Mouse (Mus musculus) kidney, embryonic 16.5 days (tissue): Measurements from ENCODE around the gene Oaf. TPM values are rescaled to one million over a fixed set of nuclear protein-coding genes. Genes with fewer than 3 reads are reported as not detected.

Experiments used
- ATAC-seq: fragments of 200-750 bp; cut with Nextera tagmentation; 2 replicates; pipeline ENCODE4 v1.8.0; 2017; ENCODE audit warnings: moderate TSS enrichment; ENCODE audit not compliant: low FRiP score, low TSS enrichment
- H3K27ac ChIP-seq: fragments of 300-500 bp; sonication (generic); 2 replicates; pipeline ENCODE4 v1.5.1; 2014; ENCODE audit warnings: low read length
- H3K27me3 ChIP-seq: fragments of 300-500 bp; sonication (generic); 2 replicates; pipeline ENCODE4 v1.6.1; 2014; ENCODE audit warnings: low read length, control low read depth, mixed read lengths; ENCODE audit not compliant: insufficient read depth
- H3K36me3 ChIP-seq: fragments of 300-500 bp; sonication (generic); 2 replicates; pipeline ENCODE4 v1.6.1; 2014; ENCODE audit warnings: low read length, control low read depth, mixed read lengths; ENCODE audit not compliant: insufficient read depth
- H3K4me1 ChIP-seq: fragments of 300-500 bp; sonication (generic); 2 replicates; pipeline ENCODE4 v1.6.1; 2014; ENCODE audit warnings: low read length, control low read depth, mixed read lengths; ENCODE audit not compliant: insufficient read depth
- H3K4me2 ChIP-seq: fragments of 300-500 bp; sonication (generic); replicated peaks from 2 replicates; pipeline ENCODE4 v1.6.1; 2014; ENCODE audit warnings: low read depth, low read length
- H3K4me3 ChIP-seq: fragments of 300-500 bp; sonication (generic); 2 replicates; pipeline ENCODE4 v1.5.1; 2014; ENCODE audit warnings: mild to moderate bottlenecking, low read length
- H3K9ac ChIP-seq: fragments of 300-500 bp; sonication (generic); replicated peaks from 2 replicates; pipeline ENCODE4 v1.6.1; 2014; ENCODE audit warnings: low read length
- H3K9me3 ChIP-seq: fragments of 300-500 bp; sonication (generic); 2 replicates; pipeline ENCODE4 v1.6.1; 2016; ENCODE audit warnings: low read length, control low read depth
- WGBS: fragments of 180-500 bp; shearing (Covaris S2); extraction: QIAGEN DNeasy Blood & Tissue Kit; methylation state at CpG from one replicate; pipeline ENCODE4 v1.1.7; 2014; 5-methylcytosine and 5-hydroxymethylcytosine counted together
- polyA plus RNA-seq: library from polyadenylated mRNA; unstranded; fragments of >200 nt; fragmentation: Nextera tagmentation; extraction: Ambion mirVana; gene quantifications from 2 replicates; pipeline ENCODE4 v1.2.1, GENCODE M21; 2015

The Oaf gene
- polyA plus RNA-seq, 1 experiment from 2014 or later = 63.8 TPM

- Histone ChIP-seq H3K27me3 (peaks cover 7% of the 10 kb centered on the region), H3K4me3 (no peak overlapping the region), H3K4me2 (peak overlapping the region; percentile 31; the same call in 1 of the 2 replicates), H3K9ac (no peak overlapping the region), H3K27ac (peak overlapping the region; percentile 82), H3K4me1 (peaks cover 15% of the 10 kb centered on the region), H3K9me3 (no peaks in the 10 kb centered on the region), H3K36me3 (no peaks in the 10 kb centered on the region)
- WGBS = 25% methylated on average over 11 of the region's 11 CpGs
- peak; percentile 75; the same call in 1 of the 2 replicates for ATAC-seq
Observed at GRCm38 (mm10) chr9:43210771-43211450, 28.8 kb downstream of the Oaf start.

GRCm38 (mm10) chr9:43210190-43210682, 29.5 kb downstream of the Oaf start, which contains the start of gene Pou2f3:
Gene Pou2f3, minus strand, starts transcription at chr9:43210369.
- no peaks in the 10 kb centered on the region for H3K36me3 ChIP-seq
- H3K9ac ChIP-seq = 0 out of 2 replicates have a peak within 1 kb of the TSS, but pooled peaks have one; percentile 29
- H3K4me2 ChIP-seq = peak within 1 kb of the TSS; percentile 31
- H3K9me3 ChIP-seq = no peaks in the 10 kb centered on the region
- H3K4me3 ChIP-seq = no peak within 1 kb of the TSS
- 8% methylated on average over 13 of the region's 13 CpGs for WGBS
- H3K27me3 ChIP-seq = peaks cover 13% of the 10 kb centered on the region
- peak; percentile 85 for ATAC-seq
- H3K4me1 ChIP-seq = peaks cover 22% of the 10 kb centered on the region
- H3K27ac ChIP-seq = peak within 1 kb of the TSS; percentile 82

- WGBS = 2% methylated on average over 15 of the region's 15 CpGs
- H3K9ac ChIP-seq = no peak overlapping the region
Observed at GRCm38 (mm10) chr9:43206022-43206390, 33.7 kb downstream of the Oaf start.

GRCm38 (mm10) chr9:43205343-43206021, 34.2 kb downstream of the Oaf start:
- Histone ChIP-seq H3K4me1 (peaks cover 22% of the 10 kb centered on the region), H3K9ac (peak overlapping the region; percentile 60), H3K4me3 (peak overlapping the region; percentile 46), H3K36me3 (no peaks in the 10 kb centered on the region), H3K9me3 (no peaks in the 10 kb centered on the region), H3K27ac (no peak overlapping the region), H3K4me2 (peak overlapping the region; percentile 69), H3K27me3 (peaks cover 31% of the 10 kb centered on the region)
- ATAC-seq = peak; percentile 16; the same call in 1 of the 2 replicates
- WGBS = 2% methylated on average over 39 of the region's 41 CpGs

More at GRCm38 (mm10) chr9:43206022-43206390, 33.7 kb downstream of the Oaf start:
- no peak for ATAC-seq
- Histone ChIP-seq H3K27me3 (peaks cover 31% of the 10 kb centered on the region), H3K9me3 (no peaks in the 10 kb centered on the region), H3K4me2 (peak overlapping the region; percentile 69), H3K4me1 (peaks cover 27% of the 10 kb centered on the region), H3K4me3 (peak overlapping the region; percentile 46), H3K27ac (no peak overlapping the region), H3K36me3 (no peaks in the 10 kb centered on the region)

- Histone ChIP-seq H3K36me3 (no peaks in the 10 kb centered on the region), H3K9me3 (no peaks in the 10 kb centered on the region), H3K27ac (no peak overlapping the region), H3K4me1 (peaks cover 5% of the 10 kb centered on the region), H3K9ac (no peak overlapping the region), H3K27me3 (peaks cover 26% of the 10 kb centered on the region), H3K4me3 (no peak overlapping the region), H3K4me2 (peak overlapping the region; percentile 36)
- ATAC-seq = no peak
- WGBS = 7% methylated on average over 5 of the region's 5 CpGs
Observed at GRCm38 (mm10) chr9:43200212-43200611, 39.5 kb downstream of the Oaf start.

GRCm38 (mm10) chr9:43194001-43194400, 45.7 kb downstream of the Oaf start:
- no peak overlapping the region for H3K9ac ChIP-seq
- 0 out of 2 replicates have a peak, but pooled peaks cover 3% of the 10 kb centered on the region for H3K27me3 ChIP-seq
- no peaks in the 10 kb centered on the region for H3K36me3 ChIP-seq
- H3K4me2 ChIP-seq = no peak overlapping the region
- no peaks in the 10 kb centered on the region for H3K4me1 ChIP-seq
- no peak for ATAC-seq
- H3K27ac ChIP-seq = no peak overlapping the region
- H3K4me3 ChIP-seq = no peak overlapping the region
- no peaks in the 10 kb centered on the region for H3K9me3 ChIP-seq
- 25% methylated on average over 9 of the region's 9 CpGs for WGBS

- no peak for ATAC-seq
- Histone ChIP-seq H3K4me1 (no peaks in the 10 kb centered on the region), H3K27me3 (0 out of 2 replicates have a peak, but pooled peaks cover 3% of the 10 kb centered on the region), H3K36me3 (no peaks in the 10 kb centered on the region), H3K27ac (no peak overlapping the region), H3K4me2 (no peak overlapping the region), H3K9ac (no peak overlapping the region), H3K4me3 (no peak overlapping the region), H3K9me3 (no peaks in the 10 kb centered on the region)
- 50% methylated on average over 4 of the region's 4 CpGs for WGBS
Observed at GRCm38 (mm10) chr9:43191561-43191960, 48.1 kb downstream of the Oaf start.

GRCm38 (mm10) chr9:43189021-43189356, 50.7 kb downstream of the Oaf start:
- H3K9me3 ChIP-seq = no peaks in the 10 kb centered on the region
- H3K9ac ChIP-seq = no peak overlapping the region
- no peaks in the 10 kb centered on the region for H3K36me3 ChIP-seq
- no peak overlapping the region for H3K27ac ChIP-seq
- H3K4me1 ChIP-seq = no peaks in the 10 kb centered on the region
- 0 out of 2 replicates have a peak, but pooled peaks cover 3% of the 10 kb centered on the region for H3K27me3 ChIP-seq
- no peak; the same call in 1 of the 2 replicates for ATAC-seq
- WGBS = 76% methylated on average over 3 of the region's 3 CpGs
- H3K4me2 ChIP-seq = no peak overlapping the region
- H3K4me3 ChIP-seq = no peak overlapping the region

GRCm38 (mm10) chr9:43188309-43189020, 51.2 kb downstream of the Oaf start:
- no peak for ATAC-seq

More at GRCm38 (mm10) chr9:43188309-43189020, 51.2 kb downstream of the Oaf start:
- Histone ChIP-seq H3K9ac (no peak overlapping the region), H3K4me3 (no peak overlapping the region), H3K4me2 (no peak overlapping the region), H3K27ac (no peak overlapping the region), H3K9me3 (no peaks in the 10 kb centered on the region), H3K27me3 (no peaks in the 10 kb centered on the region), H3K36me3 (no peaks in the 10 kb centered on the region), H3K4me1 (no peaks in the 10 kb centered on the region)
- WGBS = 61% methylated on average over 12 of the region's 12 CpGs
